Mouse (Mus musculus) C2C12 (cell line): ENCODE data around the gene Il16. TPM values are rescaled to one million over a fixed set of nuclear protein-coding genes. Genes with fewer than 3 reads are reported as not detected.

Experiments used
- H3K27me3 ChIP-seq: one replicate; pipeline ENCODE4 v1.6.1; 2011; ENCODE audit not compliant: control insufficient read depth, insufficient read depth, insufficient read length
- H3K36me3 ChIP-seq: one replicate; pipeline ENCODE4 v1.6.1; 2011; ENCODE audit not compliant: control insufficient read depth, insufficient read depth
- H3K4me3 ChIP-seq: one replicate; pipeline ENCODE4 v1.5.1; 2011; ENCODE audit warnings: mild to moderate bottlenecking, control low read depth; ENCODE audit not compliant: poor library complexity, insufficient read depth, severe bottlenecking
- H3K79me2 ChIP-seq: one replicate; pipeline ENCODE4 v1.6.1; 2011; ENCODE audit not compliant: control insufficient read depth, insufficient read depth
- H3K79me3 ChIP-seq: one replicate; pipeline ENCODE4 v1.6.1; 2011; ENCODE audit warnings: low read depth, control low read depth
- H3ac ChIP-seq: one replicate; pipeline ENCODE3; 2011; ENCODE audit warnings: low read depth; ENCODE audit not compliant: control insufficient read depth, insufficient read length
- CEBPB ChIP-seq: IDR thresholded peaks from one replicate; pipeline ENCODE4 v1.6.1; 2011; ENCODE audit warnings: low read depth, mild to moderate bottlenecking, control low read depth, moderate library complexity
- CTCF ChIP-seq: IDR thresholded peaks from one replicate; pipeline ENCODE4 v1.5.1; 2011; ENCODE audit not compliant: control insufficient read depth, insufficient read depth, insufficient read length
- FOSL1 ChIP-seq: IDR thresholded peaks from one replicate; pipeline ENCODE4 v1.8.0; 2011; ENCODE audit warnings: mild to moderate bottlenecking, low read length; ENCODE audit not compliant: poor library complexity, insufficient read depth, severe bottlenecking
- MAX ChIP-seq: IDR thresholded peaks from one replicate; pipeline ENCODE4 v1.6.1; 2011; ENCODE audit warnings: mild to moderate bottlenecking, control low read depth
- MYOD1 ChIP-seq: IDR thresholded peaks from one replicate; pipeline ENCODE4 v1.6.1; 2011; ENCODE audit warnings: low read depth; ENCODE audit not compliant: control insufficient read depth, insufficient read length
- MYOG ChIP-seq: IDR thresholded peaks from one replicate; pipeline ENCODE4 v1.6.1; 2011; ENCODE audit not compliant: control insufficient read depth, insufficient read length; ENCODE audit errors: extremely low read depth
- USF1 ChIP-seq: IDR thresholded peaks from one replicate; pipeline ENCODE4 v1.6.1; 2011; ENCODE audit warnings: low read depth, mild to moderate bottlenecking, control low read depth, moderate library complexity
- polyA plus RNA-seq: library from polyadenylated mRNA; unstranded; fragments of >200 nt; fragmentation: generic; extraction: Trizol; gene quantifications from one replicate; pipeline ENCODE4 v1.2.1, GENCODE M21; 2012; ENCODE audit warnings: missing spikeins

Il16 gene
- polyA plus RNA-seq, 1 experiment, result not detected

GRCm38 (mm10) chr7:83597063-83597462 lies 148.5 kb downstream of the Il16 start:
- Histone ChIP-seq H3K4me3 (no peak overlapping the region), H3K36me3 (no peaks in the 10 kb centered on the region), H3ac (no peak overlapping the region), H3K79me2 (no peaks in the 10 kb centered on the region), H3K79me3 (no peaks in the 10 kb centered on the region), H3K27me3 (no peaks in the 10 kb centered on the region)
- no peak for TF ChIP-seq USF1
- no peak for TF ChIP-seq MYOD1
- TF ChIP-seq CEBPB, result no peak
- TF ChIP-seq CTCF, result no peak
- TF ChIP-seq MYOG, result no peak
- no peak for TF ChIP-seq FOSL1
- no peak for TF ChIP-seq MAX

GRCm38 (mm10) chr7:83594056-83594455 lies 151.5 kb downstream of the Il16 start:
- Histone ChIP-seq H3K79me2 (no peaks in the 10 kb centered on the region), H3K4me3 (no peak overlapping the region), H3ac (no peak overlapping the region), H3K79me3 (no peaks in the 10 kb centered on the region), H3K27me3 (no peaks in the 10 kb centered on the region), H3K36me3 (no peaks in the 10 kb centered on the region)
- TF ChIP-seq MYOD1, result no peak
- no peak for TF ChIP-seq MAX
- TF ChIP-seq USF1, result no peak
- TF ChIP-seq CTCF, result no peak
- TF ChIP-seq FOSL1, result no peak
- no peak for TF ChIP-seq MYOG
- TF ChIP-seq CEBPB, result no peak

Other genes with a start within 250 kb of the Il16 start
- gene Tmc3, start 160.8 kb downstream of the Il16 start, polyA plus RNA-seq, result not detected
- gene Stard5, start 113.8 kb downstream of the Il16 start, polyA plus RNA-seq, result 4.0 TPM
- not detected for gene Cfap161, start 49.2 kb upstream of the Il16 start, polyA plus RNA-seq
- 31.5 TPM for gene Tlnrd1, start 138.6 kb upstream of the Il16 start, polyA plus RNA-seq
- gene Mesd, start 138.7 kb upstream of the Il16 start, polyA plus RNA-seq, result 74.5 TPM